Mouse (Mus musculus) left cerebral cortex, postnatal 14 days (tissue): ENCODE data around the gene Cx3cl1. TPM values are rescaled to one million over a fixed set of nuclear protein-coding genes. Genes with fewer than 3 reads are reported as not detected.
A peak's percentile ranks its signal among the peaks of the same experiment; 100 is the strongest.

ENCODE experiments used
- DNase-seq, 2 experiments: peaks; one replicate each; pipeline ENCODE4 v3.0.0; 2021 to 2022; ENCODE audit warnings: low spot score in 2 of 2, mixed read lengths in 1 of 2
- intact Hi-C: fragments of 180-260 bp; cut with DNase I; formaldehyde crosslinking; loops from one replicate; pipeline ENCODE4 v1.15.1; 2025
- total RNA-seq, 2 experiments: library from RNA; stranded (reverse); gene quantifications; 2 replicates each; pipeline ENCODE4 v1.2.3; 2021

The Cx3cl1 gene
- total RNA-seq, 2 experiments from 2014 or later = 664 to 689 TPM

DNA sequence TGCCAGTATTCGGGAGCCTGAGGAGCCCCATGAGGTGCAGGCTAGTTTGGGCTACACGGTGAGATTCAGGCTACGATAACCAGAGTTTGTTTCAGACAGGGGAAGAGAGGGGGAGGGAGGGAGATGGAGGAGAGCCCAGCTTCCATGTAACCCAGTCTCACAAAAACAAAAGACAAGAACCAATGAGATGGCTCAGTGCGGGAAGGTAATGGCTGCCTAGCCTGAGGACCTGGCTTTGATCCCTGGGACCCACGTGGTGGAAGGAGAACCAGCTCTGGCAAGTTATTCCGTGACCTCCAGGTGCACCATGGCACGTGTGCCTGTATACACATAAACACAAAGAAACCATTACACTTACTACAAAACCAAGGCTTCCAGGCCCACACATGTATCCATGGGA, 48.7 kb downstream of the Cx3cl1 start:
- intact Hi-C loops = no loop called here
- DNase-seq = no peak

DNA sequence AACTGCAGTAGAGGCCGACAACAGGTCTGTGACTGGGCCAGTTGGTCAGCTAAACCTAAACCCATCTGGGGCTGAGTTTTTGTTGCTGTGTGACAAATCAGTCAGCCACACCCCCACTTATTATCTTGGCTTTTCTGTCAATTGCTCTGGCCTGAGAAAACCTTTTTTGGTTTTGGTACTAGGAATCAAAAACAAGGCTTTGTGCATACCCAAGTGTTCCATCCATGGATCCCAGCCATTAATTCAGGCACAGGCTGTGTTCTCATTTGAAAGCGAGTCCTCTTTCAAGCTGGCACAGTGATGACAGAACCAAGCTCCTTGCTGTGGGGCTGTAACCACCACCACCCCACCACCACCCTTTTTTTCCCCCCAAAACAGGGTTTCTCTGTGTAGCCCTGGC, 49.6 kb downstream of the Cx3cl1 start:
- intact Hi-C loops = no loop called here
- DNase-seq = no peak

DNA sequence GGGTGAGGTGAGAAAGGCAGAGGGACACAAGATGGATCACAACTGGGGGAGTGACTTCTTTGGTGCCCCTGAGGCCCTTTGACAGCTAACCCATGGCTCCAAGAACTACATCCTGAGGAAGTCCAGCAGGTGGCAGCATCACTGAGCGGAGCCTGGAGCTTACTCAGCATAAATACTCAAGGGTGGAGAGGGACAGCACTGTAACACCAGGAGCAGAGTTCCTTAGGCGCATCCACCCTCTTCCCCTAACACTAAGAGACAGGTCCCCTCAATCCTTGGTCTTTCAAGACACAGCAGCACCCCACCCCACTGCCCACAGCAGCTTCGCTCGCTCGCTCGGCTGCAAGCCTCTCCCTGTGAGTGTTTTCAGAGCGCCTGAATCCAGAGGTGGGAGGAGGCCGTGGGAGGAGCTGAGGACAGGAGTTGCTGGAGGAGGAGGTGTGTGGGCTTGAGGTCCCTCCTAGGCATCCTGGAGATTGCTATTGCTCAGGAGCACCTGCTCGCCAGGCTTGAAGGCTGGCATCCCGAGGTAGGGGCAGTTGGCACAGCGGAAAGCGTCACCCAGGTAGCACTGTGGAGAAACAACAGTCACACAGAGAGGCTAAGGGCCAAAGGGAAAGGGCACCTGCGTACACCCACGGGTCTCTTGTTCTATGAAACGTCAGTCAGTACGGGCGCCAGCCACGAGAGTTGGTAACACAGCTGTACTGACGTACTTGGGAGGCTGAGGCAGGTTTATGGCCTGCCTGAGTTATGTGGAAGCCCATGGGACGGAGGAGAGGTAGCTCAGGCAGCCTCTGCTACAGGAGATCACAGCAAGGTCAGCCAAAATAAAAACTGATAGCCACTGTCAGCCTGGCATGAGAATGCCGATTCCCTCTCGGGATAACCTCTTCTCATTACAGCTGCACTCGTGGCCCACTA, 51.1 kb downstream of the Cx3cl1 start:
- DNase-seq = peak; percentile 60 to 68
- intact Hi-C loops = no loop called here

DNA sequence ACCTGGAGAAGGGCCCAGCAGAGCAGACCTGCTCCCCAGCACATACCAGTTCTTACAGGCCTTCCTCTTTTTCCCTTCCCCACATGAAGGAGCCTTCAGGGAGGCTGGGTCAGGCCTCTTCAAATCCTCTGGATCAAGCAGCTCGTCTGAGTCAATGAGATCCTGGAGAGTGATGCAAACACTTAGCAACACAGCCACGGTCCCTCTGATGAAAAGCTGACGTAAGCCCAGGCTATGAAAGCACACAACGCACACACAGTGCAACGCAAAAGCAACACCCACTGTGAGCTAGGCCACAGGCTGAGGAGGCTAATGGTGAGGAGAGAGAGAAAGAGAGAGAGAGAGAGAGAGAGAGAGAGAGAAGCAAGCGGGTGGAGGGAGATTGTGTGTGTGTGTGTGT, 53.4 kb downstream of the Cx3cl1 start:
- intact Hi-C loops = no loop called here

DNA sequence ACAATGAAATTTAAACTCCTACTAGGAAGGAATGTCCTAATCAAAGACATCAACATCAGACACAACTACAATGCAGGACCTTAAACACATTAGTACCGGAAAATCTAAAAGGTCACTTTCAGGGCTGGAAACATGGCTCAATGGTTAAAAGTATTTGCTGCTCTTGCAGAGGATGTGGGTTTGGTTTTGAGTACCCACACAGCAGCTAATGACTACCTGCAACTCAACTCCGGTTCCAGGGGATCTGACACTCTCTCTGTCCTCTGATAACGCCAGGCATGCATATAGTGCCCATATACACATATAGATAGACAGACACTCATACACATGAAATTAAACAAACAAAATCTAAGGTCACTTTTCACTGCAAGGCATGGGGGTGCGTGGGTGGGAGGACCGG, 54.4 kb downstream of the Cx3cl1 start:
- DNase-seq = no peak
- intact Hi-C loops = no loop called here

More for the DNA sequence above, 53.4 kb downstream of the Cx3cl1 start:
- DNase-seq = no peak

DNA sequence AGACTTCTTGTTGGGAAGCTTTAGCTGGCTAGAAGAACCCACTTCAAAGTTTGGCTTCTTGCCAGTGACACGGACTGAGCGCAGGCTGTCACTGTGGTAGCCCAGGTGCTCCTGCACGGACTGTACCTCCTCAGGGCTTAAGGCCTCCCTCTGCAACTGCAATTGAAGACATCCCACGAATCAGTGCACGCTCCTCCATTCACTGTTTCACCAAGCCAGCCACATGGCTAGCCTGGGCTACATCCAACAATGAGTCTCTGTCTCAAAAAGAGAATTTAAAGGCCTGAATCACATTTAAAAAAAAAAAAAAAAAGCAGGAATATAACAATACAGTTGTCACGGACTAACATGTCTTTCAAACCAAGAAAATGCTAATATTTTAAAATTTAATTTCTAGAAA, 56.5 kb downstream of the Cx3cl1 start:
- intact Hi-C loops = no loop called here
- DNase-seq = no peak

Other genes starting within 250 kb of the Cx3cl1 start
- 10 to 100 TPM; 23.3 to 27.0 TPM for gene Cpne2, start 239.0 kb upstream of the Cx3cl1 start, total RNA-seq
- gene Rspry1, start 170.1 kb upstream of the Cx3cl1 start, total RNA-seq = 10 to 100 TPM; 30.3 to 30.9 TPM
- 10 to 100 TPM; 33.9 to 38.6 TPM for gene Fam192a, start 170.0 kb upstream of the Cx3cl1 start, total RNA-seq
- gene Arl2bp, start 105.4 kb upstream of the Cx3cl1 start, total RNA-seq = 100 to 1,000 TPM; 155 to 165 TPM
- gene Pllp, start 75.7 kb upstream of the Cx3cl1 start, total RNA-seq = 10 to 100 TPM; 32.1 to 44.9 TPM
- gene Ccl22, start 26.4 kb upstream of the Cx3cl1 start, total RNA-seq = not detected
- gene Ccl17, start 38.4 kb downstream of the Cx3cl1 start, total RNA-seq = 10 to 100 TPM; 17.7 to 18.3 TPM
- 10 to 100 TPM; 77.1 to 81.3 TPM for gene Coq9, start 66.3 kb downstream of the Cx3cl1 start, total RNA-seq
- gene Ciapin1, start 66.3 kb downstream of the Cx3cl1 start, total RNA-seq = 10 to 100 TPM; 73.9 to 76.7 TPM
- 10 to 100 TPM; 52.0 to 60.5 TPM for gene Polr2c, start 85.4 kb downstream of the Cx3cl1 start, total RNA-seq
- gene Dok4, start 104.3 kb downstream of the Cx3cl1 start, total RNA-seq = 10 to 100 TPM; 42.3 to 44.1 TPM
- 1 to 10 TPM; 2.0 to 2.4 TPM for gene Ccdc102a, start 146.1 kb downstream of the Cx3cl1 start, total RNA-seq
- not detected for gene Adgrg5, start 151.7 kb downstream of the Cx3cl1 start, total RNA-seq
- gene Adgrg1, start 202.7 kb downstream of the Cx3cl1 start, total RNA-seq = 100 to 1,000 TPM in 1 of 2 experiments, 10 to 100 TPM in 1; 93.3 to 110 TPM
- gene Adgrg3, start 245.7 kb downstream of the Cx3cl1 start, total RNA-seq = under 1 TPM; 0.68 to 0.89 TPM